Mouse (Mus musculus): ENCODE data around the gene Ccdc182.
A peak's percentile ranks its signal among the peaks of the same experiment; 100 is the strongest.

Ccdc182 gene

GRCm38 (mm10) chr11:88280426-88280836 is 13.4 kb upstream of the Ccdc182 start:
- DNase-seq (ENCODE audit: low spot score in 2 of 2), result no peak

GRCm38 (mm10) chr11:88281428-88282119 is 12.3 kb upstream of the Ccdc182 start:
- DNase-seq (ENCODE audit: low spot score in 2 of 2), result no peak

- DNase-seq (ENCODE audit: low spot score in 2 of 2), result no peak
Measured at GRCm38 (mm10) chr11:88282516-88282915, 11.3 kb upstream of the Ccdc182 start.

GRCm38 (mm10) chr11:88286019-88286418 is 7.8 kb upstream of the Ccdc182 start:
- no peak for DNase-seq (ENCODE audit: low spot score in 2 of 2)

GRCm38 (mm10) chr11:88288400-88288799 is 5.5 kb upstream of the Ccdc182 start:
- DNase-seq (ENCODE audit: low spot score in 2 of 2), result no peak

- no peak for DNase-seq (ENCODE audit: low spot score in 2 of 2)
Measured at GRCm38 (mm10) chr11:88288805-88289340, 5.0 kb upstream of the Ccdc182 start.

GRCm38 (mm10) chr11:88291245-88291644 is 2.6 kb upstream of the Ccdc182 start:
- no peak for DNase-seq (ENCODE audit: low spot score in 2 of 2)

GRCm38 (mm10) chr11:88291688-88292087 is 2.2 kb upstream of the Ccdc182 start:
- peak; percentile 16 to 22 for DNase-seq (ENCODE audit: low spot score in 2 of 2)

- DNase-seq (ENCODE audit: low spot score in 2 of 2), result no peak
Measured at GRCm38 (mm10) chr11:88294394-88294710, 494 bp downstream of the Ccdc182 start.

- no peak for DNase-seq (ENCODE audit: low spot score in 2 of 2)
Measured at GRCm38 (mm10) chr11:88295298-88295697, 1.4 kb downstream of the Ccdc182 start.

- DNase-seq (ENCODE audit: low spot score in 2 of 2), result no peak
Measured at GRCm38 (mm10) chr11:88297526-88297925, 3.7 kb downstream of the Ccdc182 start.

- DNase-seq (ENCODE audit: low spot score in 2 of 2), result no peak
Measured at GRCm38 (mm10) chr11:88299345-88299744, 5.5 kb downstream of the Ccdc182 start.

GRCm38 (mm10) chr11:88301619-88302018 is 7.8 kb downstream of the Ccdc182 start:
- no peak for DNase-seq (ENCODE audit: low spot score in 2 of 2)

GRCm38 (mm10) chr11:88305759-88306158 is 11.9 kb downstream of the Ccdc182 start:
- DNase-seq (ENCODE audit: low spot score in 2 of 2), result no peak

- no peak for DNase-seq (ENCODE audit: low spot score in 2 of 2)
Measured at GRCm38 (mm10) chr11:88307616-88308543, 14.0 kb downstream of the Ccdc182 start.

- DNase-seq (ENCODE audit: low spot score in 2 of 2), result no peak
Measured at GRCm38 (mm10) chr11:88309059-88309700, 15.3 kb downstream of the Ccdc182 start.

GRCm38 (mm10) chr11:88310773-88311172 is 16.9 kb downstream of the Ccdc182 start:
- no peak for DNase-seq (ENCODE audit: low spot score in 2 of 2)

GRCm38 (mm10) chr11:88311606-88312005 is 17.7 kb downstream of the Ccdc182 start:
- no peak for DNase-seq (ENCODE audit: low spot score in 2 of 2)

- DNase-seq (ENCODE audit: low spot score in 2 of 2), result no peak
Measured at GRCm38 (mm10) chr11:88313512-88313911, 19.7 kb downstream of the Ccdc182 start.

GRCm38 (mm10) chr11:88314471-88314870 is 20.6 kb downstream of the Ccdc182 start:
- DNase-seq (ENCODE audit: low spot score in 2 of 2), result no peak

GRCm38 (mm10) chr11:88315393-88315792 is 21.5 kb downstream of the Ccdc182 start:
- no peak for DNase-seq (ENCODE audit: low spot score in 2 of 2)

GRCm38 (mm10) chr11:88318850-88319249 is 25.0 kb downstream of the Ccdc182 start:
- no peak for DNase-seq (ENCODE audit: low spot score in 2 of 2)
